ENCODE assay signal across 9 mouse cellular contexts in the genomic region with DNA sequence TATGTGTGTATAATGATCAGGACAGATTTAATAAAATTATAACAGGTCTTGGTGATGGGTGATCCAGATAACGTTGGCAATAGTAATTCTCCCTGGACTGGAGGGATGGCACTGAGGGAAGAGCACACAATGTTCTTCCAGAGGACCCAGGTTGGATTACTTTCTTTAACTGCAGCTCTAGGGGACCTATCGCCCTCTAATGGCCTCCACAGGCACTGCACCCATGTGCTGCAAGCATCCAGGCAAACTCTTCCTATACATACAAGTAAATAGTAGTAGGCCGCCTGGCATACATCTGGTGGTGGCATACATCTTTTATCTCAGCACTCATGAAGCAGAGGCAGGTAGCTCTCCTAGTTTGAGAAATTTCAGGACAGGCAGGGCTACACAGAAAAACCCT. TPM values are rescaled to one million over a fixed set of nuclear protein-coding genes. Genes with fewer than 3 reads are reported as not detected.
DNase-seq lines count a peak whose midpoint lies in the region; ATAC-seq and TF ChIP-seq lines count a peak whose summit lies in the region.
"Had no signal": no experiment of that assay in that cellular context is flagged by ENCODE, and none has a peak within 500 bp of the region (broad histone marks: within the 10 kb centered on the region; RNA-seq: fewer than 3 reads in every experiment).

No protein-coding gene starts in this region.

- H3K36me3 ChIP-seq in kidney, embryonic 15.5 days: peaks cover 61% of the 10 kb centered on the region
- peaks cover 23% of the 10 kb centered on the region for H3K36me3 ChIP-seq in liver, postnatal 0 days (replicated peaks; ENCODE audit: insufficient read depth, low read length)

- no peaks in the 10 kb centered on the region for H3K27me3 ChIP-seq in kidney, embryonic 15.5 days
- no peaks in the 10 kb centered on the region for H3K27me3 ChIP-seq in liver, postnatal 0 days (ENCODE audit: insufficient read depth, low read length)
- H3K27me3 ChIP-seq: forebrain, embryonic 13.5 days had no signal

- no peak for TF ChIP-seq EP300 in liver, postnatal 0 days (IDR thresholded peaks at IDR 0.05; ENCODE audit: low read depth)

- H3K4me1 ChIP-seq in kidney, embryonic 15.5 days: no peaks in the 10 kb centered on the region
- no peaks in the 10 kb centered on the region for H3K4me1 ChIP-seq in liver, postnatal 0 days (ENCODE audit: insufficient read depth)

- H3K27ac ChIP-seq in kidney, embryonic 15.5 days: no peak overlapping the region
- no peak overlapping the region for H3K27ac ChIP-seq in liver, postnatal 0 days (ENCODE audit: low read depth)
- H3K27ac ChIP-seq: forebrain, embryonic 13.5 days had no signal

- WGBS in kidney, embryonic 15.5 days: 92% methylated on average over 3 of the region's 3 CpGs
- WGBS in liver, postnatal 0 days (ENCODE audit: insufficient replicate concordance): 78% methylated on average over 3 of the region's 3 CpGs

- H3K9ac ChIP-seq in kidney, embryonic 15.5 days: no peak overlapping the region
- no peak overlapping the region for H3K9ac ChIP-seq in liver, postnatal 0 days (replicated peaks)
- H3K9ac ChIP-seq: forebrain, embryonic 13.5 days had no signal

- H3K4me2 ChIP-seq in kidney, embryonic 15.5 days: no peak overlapping the region
- no peak overlapping the region for H3K4me2 ChIP-seq in liver, postnatal 0 days (ENCODE audit: low read depth, low read length)
- H3K4me2 ChIP-seq: forebrain, embryonic 13.5 days had no signal

- DNase-seq in kidney, postnatal 10 days: peak; percentile 19
- DNase-seq in CD4-positive, CD25-positive, alpha-beta regulatory T cell, adult 2 months (ENCODE audit: low read depth, low spot score): peak; percentile 64
- DNase-seq in NIH3T3 (ENCODE audit: low read depth): peak; percentile 36
- DNase-seq in liver, postnatal 0 days: peak; percentile 43
- DNase-seq in heart, adult 9 months (ENCODE audit: low spot score in 2 of 2): no peak

- H3K4me3 ChIP-seq in kidney, embryonic 15.5 days (replicated peaks): no peak overlapping the region
- H3K4me3 ChIP-seq in liver, postnatal 0 days (ENCODE audit: low read depth, low read length): no peak overlapping the region
- H3K4me3 ChIP-seq: forebrain, embryonic 13.5 days; myocyte had no signal

- H3K9me3 ChIP-seq in kidney, embryonic 15.5 days (replicated peaks): no peaks in the 10 kb centered on the region
- H3K9me3 ChIP-seq in liver, postnatal 0 days (ENCODE audit: low read length): no peaks in the 10 kb centered on the region

- TF ChIP-seq CTCF in liver, postnatal 0 days (IDR thresholded peaks at IDR 0.05; ENCODE audit: low read depth): peak; percentile 72

- ATAC-seq in kidney, embryonic 15.5 days (replicated peaks; ENCODE audit: low FRiP score): no peak
- ATAC-seq in liver, postnatal 0 days: no peak
- no peak for ATAC-seq in inflammation-experienced regulatory T-cells, adult 6 months
- ATAC-seq: forebrain, embryonic 13.5 days had no signal

RNA-seq across cellular contexts. Expression of gene Lamtor3, which starts 23.1 kb away (rescaled TPM):
- 111 and 113 TPM in 2 replicates for polyA plus RNA-seq in kidney, embryonic 15.5 days (2015; fragmentation: Nextera tagmentation; extraction: Ambion mirVana)
- 44.3 and 46.5 TPM in 2 replicates for polyA plus RNA-seq in liver, postnatal 0 days (2015; fragmentation: Nextera tagmentation; extraction: Ambion mirVana)
- 100 to 1,000 TPM in 1 of 3 experiments, 10 to 100 TPM in 2; 65.0 to 110 (median 74.0) TPM for polyA plus RNA-seq in inflammation-experienced regulatory T-cells, adult 6 months (2017; shearing (Covaris generic))

RNA-seq across cellular contexts. Expression of gene Dnajb14, which starts 27.7 kb away (rescaled TPM):
- polyA plus RNA-seq in kidney, embryonic 15.5 days (2015; fragmentation: Nextera tagmentation; extraction: Ambion mirVana): 10.1 and 10.8 TPM in 2 replicates
- 6.4 and 6.9 TPM in 2 replicates for polyA plus RNA-seq in liver, postnatal 0 days (2015; fragmentation: Nextera tagmentation; extraction: Ambion mirVana)
- 1 to 10 TPM; 4.5 to 6.1 (median 5.6) TPM for polyA plus RNA-seq in inflammation-experienced regulatory T-cells, adult 6 months (2017; shearing (Covaris generic))

RNA-seq across cellular contexts. Expression of gene H2afz, which starts 30.9 kb away (rescaled TPM):
- polyA plus RNA-seq in kidney, embryonic 15.5 days (2015; fragmentation: Nextera tagmentation; extraction: Ambion mirVana): 2,163 and 2,393 TPM in 2 replicates
- polyA plus RNA-seq in liver, postnatal 0 days (2015; fragmentation: Nextera tagmentation; extraction: Ambion mirVana): 651 and 676 TPM in 2 replicates
- 1,000 to 10,000 TPM; 1,209 to 2,935 (median 1,492) TPM for polyA plus RNA-seq in inflammation-experienced regulatory T-cells, adult 6 months (2017; shearing (Covaris generic))

Comparison
In these comparisons a context has a peak if more than half of its experiments do, and no peak if none do; other contexts are left out.
1. DNase-seq: peak in kidney, postnatal 10 days (single experiment), CD4-positive, CD25-positive, alpha-beta regulatory T cell, adult 2 months (single experiment), NIH3T3 (single experiment) and liver, postnatal 0 days (single experiment); none in heart, adult 9 months (0 of 2).